Mouse (Mus musculus) c-Kit-positive CD71-positive TER-119-positive erythroid progenitor cells, embryonic 14.5 days (primary cell): Measurements from ENCODE around the gene Gpc3.
"Not testable (repeated sequence)": the region's sequence is repeated elsewhere in the genome, so short reads cannot be mapped to it uniquely, and the experiment has no call there.

Experiments used
- DNase-seq: peaks from one replicate; pipeline ENCODE4 v3.0.0-alpha.2; 2013; ENCODE audit warnings: low spot score

Gpc3 gene

GRCm38 (mm10) chrX:52278687-52279359 lies 334.9 kb downstream of the Gpc3 start:
- DNase-seq, result no peak

GRCm38 (mm10) chrX:52277599-52277998 lies 336.2 kb downstream of the Gpc3 start:
- DNase-seq, result no peak

GRCm38 (mm10) chrX:52273016-52273415 lies 340.7 kb downstream of the Gpc3 start:
- no peak for DNase-seq

GRCm38 (mm10) chrX:52261991-52262390 lies 351.8 kb downstream of the Gpc3 start:
- no peak for DNase-seq

- DNase-seq, result no peak
Measured at GRCm38 (mm10) chrX:52261546-52261945, 352.2 kb downstream of the Gpc3 start.

GRCm38 (mm10) chrX:52259771-52260170 lies 354.0 kb downstream of the Gpc3 start:
- not testable (repeated sequence) for DNase-seq

- no peak for DNase-seq
Measured at GRCm38 (mm10) chrX:52254526-52254925, 359.2 kb downstream of the Gpc3 start.

GRCm38 (mm10) chrX:52245694-52246297 lies 368.0 kb downstream of the Gpc3 start:
- DNase-seq, result no peak

- DNase-seq, result no peak
Measured at GRCm38 (mm10) chrX:52237470-52237869, 376.3 kb downstream of the Gpc3 start.

- DNase-seq, result no peak
Measured at GRCm38 (mm10) chrX:52231984-52232383, 381.8 kb downstream of the Gpc3 start.

- no peak for DNase-seq
Measured at GRCm38 (mm10) chrX:52230711-52231110, 383.0 kb downstream of the Gpc3 start.
